Mouse (Mus musculus) heart, adult 11 months (tissue): ENCODE measurements around the gene Ankrd23.
"Not testable (repeated sequence)": the region's sequence is repeated elsewhere in the genome, so short reads cannot be mapped to it uniquely, and the experiment has no call there.

Experiments
- DNase-seq: peaks from one replicate; pipeline ENCODE4 v3.0.0; 2022

Gene Ankrd23

GRCm38 (mm10) chr1:36536783-36537182, at the start of gene Ankrd23:
Ankrd23 (minus strand) TSS chr1:36536883.
- not testable (repeated sequence) for DNase-seq

GRCm38 (mm10) chr1:36586288-36586687, 49.6 kb upstream of the Ankrd23 start:
- peak; percentile 80 for DNase-seq

- DNase-seq, result peak; percentile 79
Measured at GRCm38 (mm10) chr1:36583408-36584116, 46.9 kb upstream of the Ankrd23 start.

GRCm38 (mm10) chr1:36582211-36582610, 45.5 kb upstream of the Ankrd23 start:
- DNase-seq, result peak; percentile 90

- DNase-seq, result peak; percentile 95
Measured at GRCm38 (mm10) chr1:36581260-36581659, 44.6 kb upstream of the Ankrd23 start.

GRCm38 (mm10) chr1:36580384-36581207, 43.9 kb upstream of the Ankrd23 start:
- DNase-seq, result peak; percentile 99

- no peak for DNase-seq
Measured at GRCm38 (mm10) chr1:36579974-36580383, 43.3 kb upstream of the Ankrd23 start.

GRCm38 (mm10) chr1:36576991-36577675, 40.5 kb upstream of the Ankrd23 start:
- peak; percentile 90 for DNase-seq

GRCm38 (mm10) chr1:36575347-36575746, 38.7 kb upstream of the Ankrd23 start:
- DNase-seq, result peak; percentile 93

GRCm38 (mm10) chr1:36574196-36574955, 37.7 kb upstream of the Ankrd23 start:
- DNase-seq, result peak; percentile 94

GRCm38 (mm10) chr1:36573524-36573923, 36.8 kb upstream of the Ankrd23 start:
- DNase-seq, result peak; percentile 93

- DNase-seq, result peak; percentile 99
Measured at GRCm38 (mm10) chr1:36572709-36573108, 36.0 kb upstream of the Ankrd23 start.

- DNase-seq, result peak; percentile 93
Measured at GRCm38 (mm10) chr1:36572140-36572700, 35.5 kb upstream of the Ankrd23 start.

- peak; percentile 99 for DNase-seq
Measured at GRCm38 (mm10) chr1:36571627-36572026, 34.9 kb upstream of the Ankrd23 start.

GRCm38 (mm10) chr1:36570320-36570719, 33.6 kb upstream of the Ankrd23 start:
- peak; percentile 92 for DNase-seq

- DNase-seq, result peak; percentile 95
Measured at GRCm38 (mm10) chr1:36569694-36570276, 33.1 kb upstream of the Ankrd23 start.

- DNase-seq, result peak; percentile 97
Measured at GRCm38 (mm10) chr1:36568776-36569175, 32.1 kb upstream of the Ankrd23 start.

GRCm38 (mm10) chr1:36567818-36568603, 31.3 kb upstream of the Ankrd23 start:
- peak; percentile 90 for DNase-seq

- DNase-seq, result no peak
Measured at GRCm38 (mm10) chr1:36566425-36566824, 29.7 kb upstream of the Ankrd23 start.

GRCm38 (mm10) chr1:36564101-36564500, 27.4 kb upstream of the Ankrd23 start:
- peak; percentile 99 for DNase-seq

- DNase-seq, result peak; percentile 91
Measured at GRCm38 (mm10) chr1:36563632-36564031, 26.9 kb upstream of the Ankrd23 start.
